Mouse (Mus musculus): ENCODE results near the gene Cfap100.

The Cfap100 gene

GRCm38 (mm10) chr6:90457421-90457820 lies 28.8 kb upstream of the Cfap100 start:
- DNase-seq (ENCODE audit: low read depth, low spot score) = no peak

DNA sequence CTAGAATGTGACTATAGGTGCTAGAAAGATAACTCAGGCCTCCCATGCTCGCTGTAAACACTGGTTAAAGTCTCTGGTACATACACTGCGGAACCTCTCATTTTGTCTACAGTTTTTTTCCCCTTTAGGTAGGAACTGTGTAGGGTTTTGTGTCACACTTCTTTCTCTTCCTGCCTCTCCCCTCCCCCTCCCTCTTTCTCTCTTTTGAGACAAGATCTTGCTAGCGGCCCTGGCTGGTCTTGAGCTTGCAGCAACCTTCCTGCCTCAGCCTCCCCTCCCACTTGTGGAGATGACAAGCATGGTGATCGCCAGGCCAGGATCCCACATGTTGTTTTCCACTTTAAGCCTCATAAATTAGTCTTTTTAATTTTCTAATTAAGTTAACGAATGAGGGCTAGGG lies 25.2 kb upstream of the Cfap100 start:
- no peak for DNase-seq (ENCODE audit: low read depth, low spot score)

DNA sequence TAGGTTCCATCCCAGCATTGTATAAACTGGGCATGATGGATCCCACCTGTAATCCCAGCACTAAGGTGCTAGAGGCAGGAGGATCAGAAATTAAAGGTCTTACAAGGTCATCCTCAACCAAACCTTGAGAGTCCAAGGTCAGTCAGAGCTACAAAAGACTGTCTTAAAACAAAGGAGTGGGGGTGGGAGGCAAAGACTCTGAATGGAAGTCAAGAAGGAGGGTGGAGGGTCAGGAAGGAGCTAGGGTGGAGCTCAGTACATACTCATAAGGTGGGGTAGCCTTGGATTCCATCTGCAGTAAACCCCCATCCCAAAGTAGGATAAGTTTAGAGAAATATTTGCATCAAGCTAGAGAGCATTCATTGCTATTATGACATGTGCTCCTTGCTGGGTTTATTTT lies 24.0 kb upstream of the Cfap100 start:
- no peak for DNase-seq (ENCODE audit: low read depth, low spot score)

- DNase-seq (ENCODE audit: low read depth, low spot score) = no peak
These were observed 22.9 kb upstream of the Cfap100 start for GRCm38 (mm10) chr6:90451512-90451911.

GRCm38 (mm10) chr6:90450697-90451096 lies 22.1 kb upstream of the Cfap100 start:
- DNase-seq (ENCODE audit: low read depth, low spot score) = no peak

GRCm38 (mm10) chr6:90450179-90450578 lies 21.6 kb upstream of the Cfap100 start:
- no peak for DNase-seq (ENCODE audit: low read depth, low spot score)

DNA sequence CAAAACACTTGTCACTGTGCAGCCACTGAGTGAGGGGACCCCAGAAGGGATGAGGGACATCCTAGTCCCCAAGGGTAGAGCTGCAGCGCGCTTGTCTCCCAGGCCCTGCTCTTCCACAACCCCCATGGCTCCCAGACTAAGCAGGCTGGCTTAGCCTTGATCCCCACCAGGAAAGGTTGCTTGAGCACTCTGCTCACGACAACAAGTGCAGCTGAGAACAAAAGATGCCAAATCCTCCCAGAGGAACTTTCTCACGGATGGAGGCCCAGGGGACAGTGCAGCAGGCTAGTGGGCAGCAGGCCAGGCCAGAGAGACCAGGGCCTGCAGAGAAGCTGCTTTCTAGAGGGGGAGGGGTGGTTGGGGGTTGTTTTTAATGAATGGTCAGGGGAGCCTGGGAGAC lies 18.3 kb upstream of the Cfap100 start:
- no peak for DNase-seq (ENCODE audit: low read depth, low spot score)

- no peak for DNase-seq (ENCODE audit: low read depth, low spot score)
These were observed 8.4 kb upstream of the Cfap100 start for GRCm38 (mm10) chr6:90437041-90437440.

GRCm38 (mm10) chr6:90436192-90436907 lies 7.8 kb upstream of the Cfap100 start:
- no peak for DNase-seq (ENCODE audit: low read depth, low spot score)

DNA sequence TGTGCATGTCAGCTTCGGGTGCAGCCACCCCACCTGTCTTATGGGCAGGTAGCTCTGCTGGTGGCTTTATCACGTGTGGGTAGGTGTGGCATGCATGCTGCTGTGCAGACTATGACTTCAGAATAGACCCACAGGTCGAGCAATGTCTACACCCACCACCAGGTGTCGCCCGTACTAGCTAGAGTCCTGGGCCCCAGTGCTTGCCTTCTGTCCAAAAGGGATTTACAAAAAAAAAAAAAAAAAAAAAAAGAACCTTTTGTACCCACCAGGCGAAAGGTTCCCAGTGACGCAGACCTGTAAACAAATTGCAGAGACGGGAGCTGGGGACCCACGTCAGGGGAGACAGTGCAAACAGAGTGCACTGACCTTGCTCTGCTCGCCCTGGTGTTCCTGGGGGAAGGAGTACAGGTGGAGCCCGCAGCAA lies 6.6 kb upstream of the Cfap100 start:
- DNase-seq (ENCODE audit: low read depth, low spot score) = peak; percentile 49

DNA sequence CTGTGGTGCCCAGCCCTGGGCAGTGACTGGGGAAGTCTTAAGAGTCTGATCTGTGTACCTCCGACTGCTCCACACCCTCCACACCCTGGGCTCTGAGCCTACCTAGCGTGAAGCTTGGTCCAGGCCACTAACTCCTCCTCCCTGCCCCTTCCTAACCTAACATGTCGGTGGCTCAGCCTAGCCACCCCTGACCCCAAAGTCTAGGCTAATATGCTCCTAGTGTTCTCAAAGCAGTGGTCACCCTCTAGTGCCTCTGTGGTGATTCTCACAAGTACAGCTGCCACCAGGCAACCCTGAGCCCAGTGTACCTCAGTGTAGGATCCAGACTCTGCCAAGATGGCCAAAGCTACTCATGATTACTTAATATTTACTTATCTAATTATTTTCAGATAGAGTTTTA lies 6.1 kb upstream of the Cfap100 start:
- DNase-seq (ENCODE audit: low read depth, low spot score) = no peak

- no peak for DNase-seq (ENCODE audit: low read depth, low spot score)
These were observed 2.9 kb upstream of the Cfap100 start for GRCm38 (mm10) chr6:90431487-90431886.

DNA sequence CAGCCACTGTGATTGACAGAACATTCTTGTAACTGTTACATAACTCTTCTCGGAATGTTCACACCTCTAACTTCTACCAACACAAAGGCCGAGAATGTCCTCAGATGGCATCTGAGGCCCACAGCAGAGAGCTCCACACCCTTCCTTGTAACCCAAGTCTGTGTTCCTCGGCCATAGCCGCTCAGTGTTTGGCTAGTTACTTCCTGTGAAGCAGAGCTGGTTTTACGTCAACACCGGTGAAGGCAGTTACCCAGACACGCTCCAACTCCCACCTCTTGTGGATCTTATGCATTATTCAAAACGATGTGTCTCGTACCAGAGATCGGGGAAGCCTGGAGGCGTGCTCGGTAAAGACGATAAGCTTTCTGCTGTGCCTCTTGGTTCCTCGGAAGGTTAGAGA lies 1.3 kb upstream of the Cfap100 start:
- no peak for DNase-seq (ENCODE audit: low read depth, low spot score)

- no peak for DNase-seq (ENCODE audit: low read depth, low spot score)
These were observed 2.6 kb downstream of the Cfap100 start for GRCm38 (mm10) chr6:90426003-90426402.

DNA sequence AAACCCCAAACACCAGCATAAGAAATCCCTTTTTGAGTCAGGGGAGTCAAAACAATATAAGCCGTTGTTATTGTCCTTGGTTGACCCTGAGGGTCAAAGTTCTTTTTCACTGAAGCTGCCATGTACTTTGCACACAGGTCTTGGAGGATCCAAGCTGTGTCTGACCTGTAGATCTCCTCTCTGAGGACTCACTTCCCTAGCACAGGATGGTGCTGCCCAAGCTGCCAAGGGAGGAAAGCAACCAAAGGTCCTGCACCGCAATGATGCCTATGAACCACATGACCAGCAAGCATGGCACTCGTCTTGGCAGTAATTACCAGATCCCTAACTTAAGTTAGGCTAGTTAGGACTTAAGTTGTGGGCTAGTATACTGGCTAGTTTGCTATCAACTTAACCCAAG lies 3.2 kb downstream of the Cfap100 start:
- no peak for DNase-seq (ENCODE audit: low read depth, low spot score)

DNA sequence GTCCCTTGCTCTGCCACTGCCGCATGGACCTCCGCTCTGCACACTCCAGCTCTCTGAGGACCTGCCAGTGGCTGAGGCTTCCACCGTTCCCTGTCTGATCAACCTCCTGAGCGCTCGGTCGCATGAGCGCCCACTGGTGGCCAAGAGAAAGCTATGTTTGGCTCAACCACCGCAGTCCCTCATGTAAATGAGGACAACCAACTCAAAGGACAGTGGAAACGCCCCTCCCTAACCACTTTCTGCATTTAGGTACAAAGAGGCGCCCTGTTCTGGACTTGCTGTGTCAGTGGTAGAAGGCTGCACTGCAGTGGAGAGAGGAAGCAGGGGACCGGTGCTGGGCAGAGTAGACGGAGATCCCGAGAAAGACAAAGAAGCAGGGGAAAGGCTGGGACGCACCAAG lies 6.0 kb downstream of the Cfap100 start:
- DNase-seq (ENCODE audit: low read depth, low spot score) = peak; percentile 86

DNA sequence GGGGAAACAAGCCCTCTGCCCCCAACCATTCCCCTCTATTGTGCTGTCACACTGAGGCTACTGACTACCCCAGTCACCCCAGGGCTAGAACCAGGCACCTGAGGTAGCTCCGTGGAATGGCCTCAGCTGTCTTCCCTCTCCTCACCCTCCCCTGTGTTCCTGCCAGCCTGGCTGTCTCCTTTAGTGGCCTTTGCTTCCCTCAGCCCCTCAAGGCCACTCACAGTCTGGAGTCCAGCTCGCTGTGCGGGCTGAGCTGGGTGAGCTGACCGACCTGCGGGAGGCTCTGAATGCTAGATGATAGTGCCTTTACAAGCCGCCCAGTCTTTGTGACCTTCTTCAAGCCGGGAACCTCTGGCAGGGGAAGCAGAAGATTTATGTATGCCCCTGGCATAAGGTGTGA lies 16.7 kb downstream of the Cfap100 start:
- no peak for DNase-seq (ENCODE audit: low read depth, low spot score)

- no peak for DNase-seq (ENCODE audit: low read depth, low spot score)
These were observed 17.6 kb downstream of the Cfap100 start for GRCm38 (mm10) chr6:90410972-90411371.

- DNase-seq (ENCODE audit: low read depth, low spot score) = no peak
These were observed 20.0 kb downstream of the Cfap100 start for GRCm38 (mm10) chr6:90408632-90409031.

DNA sequence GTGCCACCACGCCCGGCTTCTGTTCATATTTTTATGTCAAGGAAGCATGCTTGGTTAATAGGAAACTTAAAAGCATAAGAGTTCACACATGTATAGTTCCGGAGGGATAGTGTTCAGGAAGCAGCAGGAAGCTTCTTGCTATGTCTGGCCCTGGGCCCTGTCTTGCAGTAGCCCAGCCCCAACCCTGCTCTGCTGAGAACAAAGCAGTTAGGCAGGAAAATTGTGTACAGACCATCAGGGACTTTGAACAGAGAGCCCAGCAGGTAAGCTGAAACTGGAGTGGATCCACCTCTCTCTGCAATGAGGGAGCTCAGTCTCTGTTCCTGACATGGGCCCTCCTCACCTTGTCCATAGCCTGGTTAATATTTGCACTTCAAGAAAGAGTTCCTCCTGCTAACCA lies 31.3 kb downstream of the Cfap100 start:
- DNase-seq (ENCODE audit: low read depth, low spot score) = no peak

DNA sequence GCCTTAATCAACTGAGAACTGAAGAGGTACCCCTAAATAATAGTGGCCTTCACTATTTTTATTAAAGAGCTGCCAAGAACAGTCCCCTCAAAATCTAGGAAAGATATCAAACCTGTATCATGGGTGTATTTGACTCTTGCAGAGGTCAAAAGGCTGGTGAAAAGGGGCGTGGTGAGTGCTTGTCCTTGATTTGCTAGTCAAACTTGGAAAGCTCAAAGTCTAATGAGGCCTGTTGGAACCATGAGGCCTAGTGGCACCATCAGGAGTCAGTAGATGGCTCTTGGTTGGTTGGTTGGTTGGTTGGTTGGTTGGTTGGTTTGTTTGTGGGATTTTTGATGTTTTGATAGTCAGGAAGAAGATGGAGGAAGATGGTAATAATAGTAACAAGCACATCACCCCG lies 32.8 kb downstream of the Cfap100 start:
- DNase-seq (ENCODE audit: low read depth, low spot score) = no peak

GRCm38 (mm10) chr6:90393948-90394347 lies 34.6 kb downstream of the Cfap100 start:
- DNase-seq (ENCODE audit: low read depth, low spot score) = no peak

DNA sequence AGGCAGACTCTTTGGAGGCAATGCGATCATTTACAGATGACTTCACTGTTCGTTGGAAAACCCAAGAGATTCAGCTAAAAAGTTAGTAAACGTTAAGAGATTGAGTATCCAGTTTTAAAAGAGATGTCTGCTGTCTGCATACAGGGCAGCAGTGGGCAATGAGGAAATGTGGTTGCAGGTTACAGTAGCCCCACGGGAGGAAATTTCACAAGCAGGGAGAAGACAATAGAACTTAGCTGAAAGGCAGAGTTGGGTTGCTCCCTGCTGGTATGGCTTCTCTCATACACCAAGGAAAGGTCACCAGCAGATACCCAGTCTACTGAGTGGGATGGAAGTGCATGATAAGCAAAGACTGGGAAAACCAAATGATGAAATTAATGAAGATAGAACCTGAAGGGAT lies 38.0 kb downstream of the Cfap100 start:
- DNase-seq (ENCODE audit: low read depth, low spot score) = no peak

DNA sequence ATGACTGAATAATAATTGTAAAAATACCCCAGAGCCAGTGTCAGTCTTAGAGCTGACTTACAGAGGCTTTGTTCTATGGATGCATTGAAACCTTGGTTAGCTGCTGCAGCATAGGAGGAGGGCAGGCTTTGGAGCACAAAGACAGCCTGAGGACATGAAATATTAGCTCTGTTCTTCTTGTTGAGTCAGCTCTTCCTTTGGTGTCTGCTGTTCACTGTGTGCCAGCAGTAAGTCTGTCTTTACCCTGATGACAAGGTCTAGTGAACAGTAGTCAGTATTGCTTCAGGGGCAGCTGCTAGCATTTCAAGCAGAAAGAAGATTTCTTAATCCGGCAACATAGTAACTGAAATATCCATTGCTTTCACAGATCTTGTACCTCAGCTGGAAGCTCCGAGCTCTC lies 47.1 kb downstream of the Cfap100 start:
- DNase-seq (ENCODE audit: low read depth, low spot score) = no peak

All from WW6 (cell line).